ENCODE assay signal across 8 mouse cellular contexts in the genomic region with DNA sequence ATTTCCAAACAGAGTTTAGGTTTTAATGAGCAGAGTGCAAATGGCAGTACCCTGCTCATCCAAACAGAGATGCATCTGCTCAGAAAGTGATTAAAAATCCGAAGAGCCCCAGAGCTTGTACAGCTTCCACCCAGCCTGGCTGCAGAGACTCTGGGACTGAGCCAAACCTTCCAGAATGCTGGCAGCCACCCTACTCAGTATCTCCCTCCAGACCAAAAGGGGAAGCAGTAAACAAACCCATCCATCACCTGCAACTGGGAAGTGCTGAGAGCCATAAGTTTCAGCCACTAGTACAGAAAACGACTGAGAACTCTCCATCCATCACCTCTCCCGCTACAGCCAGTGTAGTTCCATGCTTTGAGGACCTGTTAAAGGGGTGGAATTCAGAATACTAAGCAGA. TPM values are rescaled to one million over a fixed set of nuclear protein-coding genes. Genes with fewer than 3 reads are reported as not detected.
DNase-seq lines count a peak whose midpoint lies in the region; ATAC-seq and TF ChIP-seq lines count a peak whose summit lies in the region.
"Had no signal": no experiment of that assay in that cellular context is flagged by ENCODE, and none has a peak within 500 bp of the region (broad histone marks: within the 10 kb centered on the region; RNA-seq: fewer than 3 reads in every experiment).

No protein-coding gene starts in this region.

- peak; percentile 80 for ATAC-seq in hindbrain, embryonic 13.5 days (ENCODE audit: low FRiP score)
- peak; percentile 92 for ATAC-seq in neural tube, embryonic 14.5 days (ENCODE audit: low read depth)
- ATAC-seq in liver, embryonic 11.5 days (replicated peaks; ENCODE audit: low FRiP score): no peak

- H3K9me3 ChIP-seq in hindbrain, embryonic 13.5 days: no peaks in the 10 kb centered on the region
- H3K9me3 ChIP-seq in neural tube, embryonic 14.5 days (ENCODE audit: control insufficient read depth, low read length): no peaks in the 10 kb centered on the region
- no peaks in the 10 kb centered on the region for H3K9me3 ChIP-seq in liver, embryonic 11.5 days (ENCODE audit: control insufficient read depth, low read length)
- H3K9me3 ChIP-seq: limb, embryonic 15.5 days had no signal

- H3K4me2 ChIP-seq in hindbrain, embryonic 13.5 days: no peak overlapping the region
- H3K4me2 ChIP-seq in neural tube, embryonic 14.5 days (ENCODE audit: low read depth, low read length): no peak overlapping the region
- no peak overlapping the region for H3K4me2 ChIP-seq in liver, embryonic 11.5 days
- H3K4me2 ChIP-seq: limb, embryonic 15.5 days had no signal

- no peaks in the 10 kb centered on the region for H3K27me3 ChIP-seq in hindbrain, embryonic 13.5 days
- H3K27me3 ChIP-seq in neural tube, embryonic 14.5 days (ENCODE audit: control insufficient read depth, insufficient read depth, low read length): no peaks in the 10 kb centered on the region
- no peaks in the 10 kb centered on the region for H3K27me3 ChIP-seq in liver, embryonic 11.5 days (replicated peaks; ENCODE audit: control insufficient read depth, insufficient read depth, low read length)
- H3K27me3 ChIP-seq: limb, embryonic 15.5 days had no signal

- no peak overlapping the region for H3K9ac ChIP-seq in hindbrain, embryonic 13.5 days
- no peak overlapping the region for H3K9ac ChIP-seq in neural tube, embryonic 14.5 days (replicated peaks; ENCODE audit: low read depth, low read length)
- no peak overlapping the region for H3K9ac ChIP-seq in liver, embryonic 11.5 days (ENCODE audit: low read depth, low read length)
- H3K9ac ChIP-seq: limb, embryonic 15.5 days had no signal

- H3K27ac ChIP-seq in hindbrain, embryonic 13.5 days: peak overlapping the region; percentile 69
- peak overlapping the region; percentile 61; the same call in 1 of the 2 replicates for H3K27ac ChIP-seq in left cerebral cortex, adult 2 months
- no peak overlapping the region; the same call in 1 of the 2 replicates for H3K27ac ChIP-seq in neural tube, embryonic 14.5 days (ENCODE audit: low read depth, low read length)
- H3K27ac ChIP-seq in liver, embryonic 11.5 days (ENCODE audit: low read depth, low read length): no peak overlapping the region
- H3K27ac ChIP-seq: limb, embryonic 15.5 days had no signal

- WGBS in hindbrain, embryonic 13.5 days: 11% methylated on average over 3 of the region's 3 CpGs
- whole genome bisulfite sequencing in neural tube, embryonic 14.5 days: 4% methylated on average over 3 of the region's 3 CpGs
- 14% methylated on average over 3 of the region's 3 CpGs for WGBS in liver, embryonic 11.5 days

- TF ChIP-seq CTCF in left cerebral cortex, adult 2 months (IDR thresholded peaks at IDR 0.05): no peak

- no peak overlapping the region for H3K4me3 ChIP-seq in hindbrain, embryonic 13.5 days
- H3K4me3 ChIP-seq in left cerebral cortex, adult 2 months: no peak overlapping the region
- H3K4me3 ChIP-seq in neural tube, embryonic 14.5 days (ENCODE audit: low read depth, low read length): no peak overlapping the region
- H3K4me3 ChIP-seq in liver, embryonic 11.5 days (ENCODE audit: low read depth, low read length): no peak overlapping the region
- H3K4me3 ChIP-seq: limb, embryonic 15.5 days had no signal

- no peaks in the 10 kb centered on the region for H3K36me3 ChIP-seq in hindbrain, embryonic 13.5 days
- no peaks in the 10 kb centered on the region for H3K36me3 ChIP-seq in neural tube, embryonic 14.5 days (ENCODE audit: control insufficient read depth, insufficient read depth, low read length)
- H3K36me3 ChIP-seq in liver, embryonic 11.5 days (ENCODE audit: control insufficient read depth, insufficient read depth, low read length): no peaks in the 10 kb centered on the region
- H3K36me3 ChIP-seq: limb, embryonic 15.5 days had no signal

- H3K4me1 ChIP-seq in hindbrain, embryonic 13.5 days (replicated peaks): peaks cover 24% of the 10 kb centered on the region
- H3K4me1 ChIP-seq in neural tube, embryonic 14.5 days (ENCODE audit: control insufficient read depth, insufficient read depth, low read length): peaks cover 14% of the 10 kb centered on the region; the same call in 1 of the 2 replicates
- H3K4me1 ChIP-seq in liver, embryonic 11.5 days (replicated peaks; ENCODE audit: control insufficient read depth, insufficient read depth, low read length): no peaks in the 10 kb centered on the region

- peak; percentile 57 to 82 for DNase-seq in adrenal gland, adult (ENCODE audit: inconsistent age in 2 of 2, low spot score in 1 of 2)
- DNase-seq in cerebellum, adult 11 months: peak; percentile 62
- peak; percentile 8 to 37 for DNase-seq in frontal cortex, postnatal 10 days (ENCODE audit: low spot score in 2 of 2)
- DNase-seq in left cerebral cortex, adult 2 months (ENCODE audit: extremely low spot score in 1 of 2, low spot score in 2 of 2): peak in 1 of 2 experiments; percentile 19
- no peak for DNase-seq in liver, embryonic 11.5 days (ENCODE audit: low spot score)

- intact Hi-C loops in left cerebral cortex, adult 2 months (cut with DNase I): no loop called here

RNA-seq across cellular contexts. Expression of a gene that starts 9.6 kb away (rescaled TPM):
- polyA plus RNA-seq in hindbrain, embryonic 13.5 days (2015; fragmentation: Nextera tagmentation; extraction: Ambion mirVana): not detected in 2 replicates
- total RNA-seq in left cerebral cortex, adult 2 months (2021): not detected
- polyA plus RNA-seq in neural tube, embryonic 14.5 days (2014; fragmentation: Nextera tagmentation; extraction: Ambion mirVana): not detected in 2 replicates
- polyA plus RNA-seq in liver, embryonic 11.5 days (2014; fragmentation: Nextera tagmentation; extraction: Ambion mirVana): not detected in 2 replicates
- polyA plus RNA-seq: limb, embryonic 15.5 days had no signal

RNA-seq across cellular contexts. Expression of a gene that starts 59.5 kb away (rescaled TPM):
- 9.6 and 12.5 TPM in 2 replicates for polyA plus RNA-seq in hindbrain, embryonic 13.5 days (2015; fragmentation: Nextera tagmentation; extraction: Ambion mirVana)
- total RNA-seq in left cerebral cortex, adult 2 months (2021): 10 to 100 TPM; 19.7 to 25.6 TPM
- 16.0 and 23.5 TPM in 2 replicates for polyA plus RNA-seq in neural tube, embryonic 14.5 days (2014; fragmentation: Nextera tagmentation; extraction: Ambion mirVana)
- polyA plus RNA-seq in liver, embryonic 11.5 days (2014; fragmentation: Nextera tagmentation; extraction: Ambion mirVana): 0.55 and 0.85 TPM in 2 replicates

Comparison
In these comparisons a context has a peak if more than half of its experiments do, and no peak if none do; other contexts are left out.
1. H3K27ac ChIP-seq: peak in hindbrain, embryonic 13.5 days (single experiment) and left cerebral cortex, adult 2 months (single experiment); none in neural tube, embryonic 14.5 days (single experiment) and liver, embryonic 11.5 days (single experiment).